Mouse (Mus musculus) mouse embryonic stem cell (cell line): ENCODE results near the gene Hacd1.

Source experiments
- in situ Hi-C, 2 experiments: fragments of 300-500 bp; cut with MboI; formaldehyde crosslinking; loops; 1 replicate in 1 of 2; 3 replicates in 1 of 2; pipeline ENCODE4 v1.14.3; 2019 to 2020; ENCODE audit warnings: low sequenced_read_pairs in 2 of 2, low pct_unique_long_range_greater_than_20kb in 1 of 2, mixed read lengths in 1 of 2; ENCODE audit not compliant: unreplicated experiment in 1 of 2

Hacd1 gene

GRCm38 (mm10) chr2:13800639-13801038, 255.3 kb downstream of the Hacd1 start:
- in situ Hi-C loops: loop anchor here (10.0 to 25.0 kb wide), 2 partner anchors 126 to 513 kb away; no protein-coding TSS in a partner anchor
